Mouse (Mus musculus) frontal cortex, postnatal 10 days (tissue): ENCODE results near the gene Pam16.
A peak's percentile ranks its signal among the peaks of the same experiment; 100 is the strongest.
"Not testable (repeated sequence)": the region's sequence is repeated elsewhere in the genome, so short reads cannot be mapped to it uniquely, and the experiment has no call there.

Experiments used
- DNase-seq, 2 experiments: peaks; one replicate each; pipeline ENCODE4 v3.0.0; 2022; ENCODE audit warnings: low spot score in 2 of 2, mixed read lengths in 1 of 2

Gene Pam16

GRCm38 (mm10) chr16:4592909-4593875, 31.6 kb downstream of the Pam16 start:
- DNase-seq: peak in 1 of 2 experiments; percentile 61

GRCm38 (mm10) chr16:4590236-4590635, 34.6 kb downstream of the Pam16 start:
- no peak for DNase-seq

GRCm38 (mm10) chr16:4587516-4588210, 37.1 kb downstream of the Pam16 start:
- no peak for DNase-seq

GRCm38 (mm10) chr16:4586531-4587123, 38.2 kb downstream of the Pam16 start:
- peak; percentile 87 to 88 for DNase-seq

- DNase-seq: no peak
These were observed 38.9 kb downstream of the Pam16 start for GRCm38 (mm10) chr16:4585642-4586530.

GRCm38 (mm10) chr16:4584438-4584837, 40.4 kb downstream of the Pam16 start:
- DNase-seq: no peak

GRCm38 (mm10) chr16:4583807-4584206, 41.0 kb downstream of the Pam16 start:
- DNase-seq: no peak

- not testable (repeated sequence) for DNase-seq
These were observed 43.6 kb downstream of the Pam16 start for GRCm38 (mm10) chr16:4581179-4581578.

- no peak for DNase-seq
These were observed 46.2 kb downstream of the Pam16 start for GRCm38 (mm10) chr16:4578630-4579029.

GRCm38 (mm10) chr16:4576873-4577272, 47.9 kb downstream of the Pam16 start:
- DNase-seq: no peak

- no peak for DNase-seq
These were observed 48.8 kb downstream of the Pam16 start for GRCm38 (mm10) chr16:4576038-4576437.

- no peak for DNase-seq
These were observed 54.1 kb downstream of the Pam16 start for GRCm38 (mm10) chr16:4570737-4571136.

GRCm38 (mm10) chr16:4567912-4568311, 56.9 kb downstream of the Pam16 start:
- peak in 1 of 2 experiments; percentile 67 for DNase-seq
